Mouse (Mus musculus): ENCODE measurements around the gene Fgfr4.

GRCm38 (mm10) chr13:55135382-55135781 lies 17.1 kb upstream of the Fgfr4 start:
- TF ChIP-seq CTCF (IDR thresholded peaks at IDR 0.05; ENCODE audit: low read depth, low read length) = peak; percentile 58; the same call in 1 of the 2 replicates
- no peak for TF ChIP-seq POLR2AphosphoS5 (IDR thresholded peaks at IDR 0.05; ENCODE audit: insufficient replicate concordance, low read depth, low read length)

Data from G1E (cell line).